Comparison of ENCODE assay signal across 11 mouse cellular contexts in genomic region chr5:148973019-148973668, GRCm38 (mm10). TPM values are rescaled to one million over a fixed set of nuclear protein-coding genes. Genes with fewer than 3 reads are reported as not detected.
DNase-seq lines count a peak whose midpoint lies in the region; ATAC-seq and TF ChIP-seq lines count a peak whose summit lies in the region.
"Had no signal": no experiment of that assay in that cellular context is flagged by ENCODE, and none has a peak within 500 bp of the region (broad histone marks: within the 10 kb centered on the region; RNA-seq: fewer than 3 reads in every experiment).

No protein-coding gene starts in this region.

- H3K9ac ChIP-seq in hindbrain, postnatal 0 days (replicated peaks; ENCODE audit: low read length): no peak overlapping the region
- no peak overlapping the region for H3K9ac ChIP-seq in intestine, embryonic 15.5 days

- no peak overlapping the region for H3K27ac ChIP-seq in hindbrain, postnatal 0 days
- H3K27ac ChIP-seq in intestine, embryonic 15.5 days: no peak overlapping the region

- no peak for TF ChIP-seq POLR2A in brain, embryonic 14.5 days (IDR thresholded peaks at IDR 0.05; ENCODE audit: borderline replicate concordance, extremely low read depth, insufficient read depth, insufficient read length, poor library complexity, severe bottlenecking)

- ATAC-seq in hindbrain, postnatal 0 days: peak; percentile 73
- no peak for ATAC-seq in intestine, embryonic 15.5 days

- no peak overlapping the region for H3K4me3 ChIP-seq in hindbrain, postnatal 0 days (ENCODE audit: low read length)
- no peak overlapping the region for H3K4me3 ChIP-seq in intestine, embryonic 15.5 days (replicated peaks)

- 0 out of 2 replicates have a peak, but pooled peaks cover 8% of the 10 kb centered on the region for H3K4me1 ChIP-seq in hindbrain, postnatal 0 days (ENCODE audit: insufficient read depth, low read length)
- H3K4me1 ChIP-seq in intestine, embryonic 15.5 days (replicated peaks): peaks cover 17% of the 10 kb centered on the region

- H3K27me3 ChIP-seq in hindbrain, postnatal 0 days (ENCODE audit: insufficient read depth, low read length): no peaks in the 10 kb centered on the region
- H3K27me3 ChIP-seq in intestine, embryonic 15.5 days (replicated peaks): no peaks in the 10 kb centered on the region

- 13% methylated on average over 6 of the region's 6 CpGs for WGBS in hindbrain, postnatal 0 days
- WGBS in intestine, embryonic 15.5 days: 23% methylated on average over 6 of the region's 6 CpGs

- no peaks in the 10 kb centered on the region for H3K9me3 ChIP-seq in hindbrain, postnatal 0 days (ENCODE audit: low read length)
- H3K9me3 ChIP-seq in intestine, embryonic 15.5 days: no peaks in the 10 kb centered on the region

- DNase-seq in lung, postnatal 10 days: peak; percentile 26
- DNase-seq in lung, postnatal 25 days (ENCODE audit: low spot score): no peak
- peak; percentile 73 for DNase-seq in brain, embryonic 14.5 days (ENCODE audit: low read depth)
- peak; percentile 58 for DNase-seq in hindbrain, postnatal 0 days (ENCODE audit: low spot score)
- peak; percentile 75 for DNase-seq in thymus, postnatal 14 days
- DNase-seq in urinary bladder, postnatal 10 days (ENCODE audit: low spot score): no peak
- DNase-seq: kidney, adult 9 months; right cerebral cortex, adult 18-20 months had no signal

- TF ChIP-seq CTCF in brain, embryonic 14.5 days (IDR thresholded peaks at IDR 0.05; ENCODE audit: borderline replicate concordance, extremely low read depth, insufficient read depth, insufficient read length): 0 out of 2 replicates have a peak, but pooled peaks have one; percentile 1
- peak; percentile 35 for TF ChIP-seq CTCF in hindbrain, postnatal 0 days (IDR thresholded peaks at IDR 0.05; ENCODE audit: low read depth)

- no peaks in the 10 kb centered on the region for H3K36me3 ChIP-seq in hindbrain, postnatal 0 days (ENCODE audit: insufficient read depth, low read length)
- H3K36me3 ChIP-seq in intestine, embryonic 15.5 days: no peaks in the 10 kb centered on the region

- H3K4me2 ChIP-seq in hindbrain, postnatal 0 days (ENCODE audit: low read depth, low read length): no peak overlapping the region
- H3K4me2 ChIP-seq in intestine, embryonic 15.5 days (replicated peaks): no peak overlapping the region

RNA-seq across cellular contexts. Expression of gene Gm42791, which starts 21.8 kb away (rescaled TPM):
- polyA plus RNA-seq in brain, embryonic 14.5 days (2012; rRNA removed): not detected in 2 replicates
- total RNA-seq in hindbrain, postnatal 0 days (2014; rRNA removed): not detected in 2 replicates
- 1.6 and 6.1 TPM in 2 replicates for polyA plus RNA-seq in hindbrain, postnatal 0 days (2015; fragmentation: Nextera tagmentation; extraction: Ambion mirVana)
- 0.57 and 2.3 TPM in 2 replicates for polyA plus RNA-seq in intestine, embryonic 15.5 days (2015; fragmentation: Nextera tagmentation; extraction: Ambion mirVana)
- total RNA-seq: megakaryocyte progenitor cell, adult 5-6 weeks had no signal
- polyA plus RNA-seq: gonadal fat pad, adult 2 months had no signal

RNA-seq across cellular contexts. Expression of gene Katnal1, which starts 44.0 kb away (rescaled TPM):
- polyA plus RNA-seq in brain, embryonic 14.5 days (2012; rRNA removed): 21.4 and 27.0 TPM in 2 replicates
- 33.7 and 34.3 TPM in 2 replicates for total RNA-seq in hindbrain, postnatal 0 days (2014; rRNA removed)
- 23.8 and 28.1 TPM in 2 replicates for polyA plus RNA-seq in hindbrain, postnatal 0 days (2015; fragmentation: Nextera tagmentation; extraction: Ambion mirVana)
- 8.1 and 9.5 TPM in 2 replicates for polyA plus RNA-seq in intestine, embryonic 15.5 days (2015; fragmentation: Nextera tagmentation; extraction: Ambion mirVana)

Comparison
In these comparisons a context has a peak if more than half of its experiments do, and no peak if none do; other contexts are left out.
1. DNase-seq: peak in lung, postnatal 10 days (single experiment), brain, embryonic 14.5 days (single experiment), hindbrain, postnatal 0 days (single experiment) and thymus, postnatal 14 days (single experiment); none in lung, postnatal 25 days (single experiment) and urinary bladder, postnatal 10 days (single experiment).